Mouse (Mus musculus) hindbrain, embryonic 11.5 days (tissue): Measurements from ENCODE around the gene Togaram1. TPM values are rescaled to one million over a fixed set of nuclear protein-coding genes. Genes with fewer than 3 reads are reported as not detected.

Experiments used
- ATAC-seq: fragments of 200-750 bp; cut with Nextera tagmentation; 2 replicates; pipeline ENCODE4 v1.8.0; 2017; ENCODE audit warnings: mild to moderate bottlenecking, moderate TSS enrichment, moderate library complexity; ENCODE audit not compliant: low FRiP score
- DNase-seq: peaks from one replicate; pipeline ENCODE4 v3.0.0-alpha.2; 2015; ENCODE audit warnings: low spot score
- H3K27ac ChIP-seq: fragments of 300-500 bp; sonication (generic); 2 replicates; pipeline ENCODE4 v1.5.1; 2014; ENCODE audit warnings: mild to moderate bottlenecking, low read depth, low read length
- H3K27me3 ChIP-seq: fragments of 300-500 bp; sonication (generic); 2 replicates; pipeline ENCODE4 v1.6.1; 2014; ENCODE audit warnings: mild to moderate bottlenecking, low read length, moderate library complexity, mixed read lengths; ENCODE audit not compliant: control insufficient read depth, insufficient read depth
- H3K36me3 ChIP-seq: fragments of 300-500 bp; sonication (generic); 2 replicates; pipeline ENCODE4 v1.6.1; 2014; ENCODE audit warnings: mild to moderate bottlenecking, low read length, moderate library complexity, mixed read lengths; ENCODE audit not compliant: control insufficient read depth, insufficient read depth
- H3K4me1 ChIP-seq: fragments of 300-500 bp; sonication (generic); replicated peaks from 2 replicates; pipeline ENCODE4 v1.6.1; 2014; ENCODE audit warnings: low read length, mixed read lengths; ENCODE audit not compliant: control insufficient read depth, insufficient read depth
- H3K4me2 ChIP-seq: fragments of 300-500 bp; sonication (generic); replicated peaks from 2 replicates; pipeline ENCODE4 v1.6.1; 2014; ENCODE audit warnings: mild to moderate bottlenecking, low read depth, low read length
- H3K4me3 ChIP-seq: fragments of 300-500 bp; sonication (generic); 2 replicates; pipeline ENCODE4 v1.5.1; 2014; ENCODE audit warnings: low read depth, low read length
- H3K9ac ChIP-seq: fragments of 300-500 bp; sonication (generic); 2 replicates; pipeline ENCODE4 v1.6.1; 2014; ENCODE audit warnings: low read depth, low read length
- H3K9me3 ChIP-seq: fragments of 300-500 bp; sonication (generic); 2 replicates; pipeline ENCODE4 v1.6.1; 2016; ENCODE audit warnings: low read length; ENCODE audit not compliant: control insufficient read depth
- WGBS: fragments of 180-500 bp; shearing (Covaris S2); extraction: QIAGEN DNeasy Blood & Tissue Kit; methylation state at CpG from one replicate; pipeline ENCODE4 v1.1.7; 2014; 5-methylcytosine and 5-hydroxymethylcytosine counted together
- polyA plus RNA-seq: library from polyadenylated mRNA; unstranded; fragments of >200 nt; fragmentation: Nextera tagmentation; extraction: Ambion mirVana; gene quantifications from 2 replicates; pipeline ENCODE4 v1.2.1, GENCODE M21; 2014

The Togaram1 gene
- polyA plus RNA-seq, 1 experiment from 2014 or later, result 31.8 TPM

GRCm38 (mm10) chr12:65068409-65068808, 102.8 kb downstream of the Togaram1 start:
- H3K4me3 ChIP-seq, result no peak overlapping the region
- DNase-seq (no peak), ATAC-seq (no peak)
- peaks cover 6% of the 10 kb centered on the region; the same call in 1 of the 2 replicates for H3K36me3 ChIP-seq
- H3K27ac ChIP-seq, result no peak overlapping the region
- H3K9ac ChIP-seq, result no peak overlapping the region
- no peaks in the 10 kb centered on the region for H3K9me3 ChIP-seq
- no peaks in the 10 kb centered on the region for H3K27me3 ChIP-seq
- no peak overlapping the region for H3K4me2 ChIP-seq
- WGBS, result 95% methylated on average over 4 of the region's 4 CpGs
- no peaks in the 10 kb centered on the region for H3K4me1 ChIP-seq

Other genes with a start within 250 kb of the Togaram1 start
- 2.2 and 3.1 TPM in 2 replicates for gene Gm527, start 47.9 kb upstream of the Togaram1 start, polyA plus RNA-seq
- gene Klhl28, start 270 bp upstream of the Togaram1 start, polyA plus RNA-seq, result 22.4 and 24.9 TPM in 2 replicates
- 61.6 and 64.9 TPM in 2 replicates for gene Prpf39, start 70.5 kb downstream of the Togaram1 start, polyA plus RNA-seq
- 706 TPM in 2 replicates for gene Fkbp3, start 108.2 kb downstream of the Togaram1 start, polyA plus RNA-seq
- 10.5 and 13.1 TPM in 2 replicates for gene Fancm, start 109.8 kb downstream of the Togaram1 start, polyA plus RNA-seq
- gene Mis18bp1, start 206.8 kb downstream of the Togaram1 start, polyA plus RNA-seq, result 67.9 and 74.9 TPM in 2 replicates